Mouse (Mus musculus) heart, embryonic 11.5 days (tissue): Measurements from ENCODE around the gene Nop56. TPM values are rescaled to one million over a fixed set of nuclear protein-coding genes. Genes with fewer than 3 reads are reported as not detected.

Source experiments
- ATAC-seq: fragments of 200-750 bp; cut with Nextera tagmentation; replicated peaks from 2 replicates; pipeline ENCODE4 v1.8.0; 2017; ENCODE audit warnings: moderate library complexity; ENCODE audit not compliant: insufficient number of reproducible peaks, low FRiP score, low TSS enrichment
- H3K27ac ChIP-seq: fragments of 300-500 bp; sonication (generic); 2 replicates; pipeline ENCODE4 v1.5.1; 2014; ENCODE audit warnings: mild to moderate bottlenecking, low read depth, low read length
- H3K27me3 ChIP-seq: fragments of 300-500 bp; sonication (generic); 2 replicates; pipeline ENCODE4 v1.6.1; 2014; ENCODE audit warnings: mild to moderate bottlenecking, low read length, mixed read lengths; ENCODE audit not compliant: control insufficient read depth, insufficient read depth
- H3K36me3 ChIP-seq: fragments of 300-500 bp; sonication (generic); 2 replicates; pipeline ENCODE4 v1.6.1; 2014; ENCODE audit warnings: mild to moderate bottlenecking, low read length, moderate library complexity, mixed read lengths; ENCODE audit not compliant: control insufficient read depth, insufficient read depth
- H3K4me1 ChIP-seq: fragments of 300-500 bp; sonication (generic); 2 replicates; pipeline ENCODE4 v1.6.1; 2014; ENCODE audit warnings: low read length; ENCODE audit not compliant: control insufficient read depth, insufficient read depth
- H3K4me2 ChIP-seq: fragments of 300-500 bp; sonication (generic); 2 replicates; pipeline ENCODE4 v1.6.1; 2014; ENCODE audit warnings: mild to moderate bottlenecking, moderate library complexity
- H3K4me3 ChIP-seq: fragments of 300-500 bp; sonication (generic); 2 replicates; pipeline ENCODE4 v1.5.1; 2014; ENCODE audit warnings: low read depth, low read length
- H3K9ac ChIP-seq: fragments of 300-500 bp; sonication (generic); 2 replicates; pipeline ENCODE4 v1.6.1; 2014; ENCODE audit warnings: mild to moderate bottlenecking, low read depth, low read length, moderate library complexity
- H3K9me3 ChIP-seq: fragments of 300-500 bp; sonication (generic); replicated peaks from 2 replicates; pipeline ENCODE4 v1.6.1; 2016; ENCODE audit warnings: low read length; ENCODE audit not compliant: control insufficient read depth
- WGBS: fragments of 180-500 bp; shearing (Covaris S2); extraction: QIAGEN DNeasy Blood & Tissue Kit; methylation state at CpG from one replicate; pipeline ENCODE4 v1.1.7; 2014; ENCODE audit not compliant: insufficient replicate concordance; 5-methylcytosine and 5-hydroxymethylcytosine counted together
- polyA plus RNA-seq: library from polyadenylated mRNA; unstranded; fragments of >200 nt; fragmentation: Nextera tagmentation; extraction: Ambion mirVana; gene quantifications from 2 replicates; pipeline ENCODE4 v1.2.1, GENCODE M21; 2014

Nop56 gene
- polyA plus RNA-seq, 1 experiment from 2014 or later, result 181 TPM

DNA sequence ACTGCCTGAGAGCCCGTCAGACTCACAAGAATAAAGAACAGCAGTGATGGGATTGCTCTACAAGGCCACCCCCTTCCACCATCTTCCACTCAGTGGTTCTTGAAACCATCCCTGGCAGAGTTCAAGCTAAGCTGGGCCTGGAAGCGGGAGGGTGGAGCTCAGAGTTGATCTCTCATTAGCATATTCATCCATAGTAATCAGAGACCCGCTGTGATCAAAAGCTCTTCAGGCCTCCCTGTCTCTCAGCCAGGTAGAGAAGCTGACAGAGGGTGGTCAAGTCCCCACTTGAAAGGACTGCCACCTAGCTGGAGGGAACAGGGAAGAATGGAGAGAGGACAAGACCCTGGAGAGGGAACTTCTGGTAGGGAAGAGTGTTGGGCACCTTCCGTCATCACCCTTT, 28.8 kb downstream of the Nop56 start:
- Histone ChIP-seq H3K36me3 (no peaks in the 10 kb centered on the region), H3K27me3 (no peaks in the 10 kb centered on the region; the same call in 1 of the 2 replicates), H3K4me1 (no peaks in the 10 kb centered on the region), H3K9ac (no peak overlapping the region), H3K4me2 (no peak overlapping the region), H3K27ac (no peak overlapping the region), H3K9me3 (no peaks in the 10 kb centered on the region), H3K4me3 (no peak overlapping the region)
- no peak for ATAC-seq
- 49% methylated on average over 4 of the region's 4 CpGs for WGBS

DNA sequence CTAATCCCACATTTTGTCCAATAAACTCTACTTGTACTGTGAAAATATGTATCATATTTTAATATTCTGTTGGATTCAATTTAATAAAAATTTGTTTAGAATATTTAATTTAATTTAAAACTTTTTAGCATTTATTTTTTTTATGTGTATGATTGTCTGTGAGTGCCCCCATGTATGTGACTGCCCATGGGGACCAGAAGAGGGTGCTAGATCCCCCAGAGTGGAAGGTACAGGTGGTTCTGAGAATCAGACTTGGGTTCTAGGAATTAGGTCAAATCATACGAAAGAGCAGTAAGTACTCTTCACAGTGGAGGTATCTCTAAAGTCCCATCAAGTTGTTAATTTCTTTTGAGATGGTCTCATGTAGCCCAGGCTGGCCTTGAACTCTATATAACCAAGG, 52.8 kb downstream of the Nop56 start:
- no peaks in the 10 kb centered on the region for H3K4me1 ChIP-seq
- ATAC-seq, result no peak
- H3K4me3 ChIP-seq, result no peak overlapping the region
- no peak overlapping the region for H3K9ac ChIP-seq
- WGBS, result 68% methylated on average over 1 of the region's 1 CpGs
- no peaks in the 10 kb centered on the region for H3K27me3 ChIP-seq
- no peak overlapping the region for H3K27ac ChIP-seq
- no peaks in the 10 kb centered on the region for H3K36me3 ChIP-seq
- H3K9me3 ChIP-seq, result no peaks in the 10 kb centered on the region
- no peak overlapping the region for H3K4me2 ChIP-seq

Other genes with a start within 250 kb of the Nop56 start
- gene Tgm6, start 162.0 kb upstream of the Nop56 start, polyA plus RNA-seq, result not detected in 2 replicates
- 455 and 479 TPM in 2 replicates for gene Snrpb, start 95.0 kb upstream of the Nop56 start, polyA plus RNA-seq
- gene Tmc2, start 79.2 kb upstream of the Nop56 start, polyA plus RNA-seq, result not detected in 2 replicates
- gene Idh3b, start 10.1 kb downstream of the Nop56 start, polyA plus RNA-seq, result 234 and 249 TPM in 2 replicates
- gene Ebf4, start 20.7 kb downstream of the Nop56 start, polyA plus RNA-seq, result 0.58 and 1.1 TPM in 2 replicates
- gene Cpxm1, start 123.1 kb downstream of the Nop56 start, polyA plus RNA-seq, result 27.0 and 31.2 TPM in 2 replicates
- gene Gm28372, start 130.8 kb downstream of the Nop56 start, polyA plus RNA-seq, result not detected in 2 replicates
- gene 1700020A23Rik, start 130.8 kb downstream of the Nop56 start, polyA plus RNA-seq, result not detected in 2 replicates
- not detected in 2 replicates for gene Tmem239, start 132.0 kb downstream of the Nop56 start, polyA plus RNA-seq
- 45.1 and 52.0 TPM in 2 replicates for gene Vps16, start 149.9 kb downstream of the Nop56 start, polyA plus RNA-seq
- gene Pced1a, start 150.3 kb downstream of the Nop56 start, polyA plus RNA-seq, result 7.4 and 7.9 TPM in 2 replicates
- 72.9 and 79.7 TPM in 2 replicates for gene Ptpra, start 175.8 kb downstream of the Nop56 start, polyA plus RNA-seq